In genomic region chr10:119691358-119692083, GRCm38 (mm10) we compare ENCODE assay signal across 9 mouse cellular contexts.
A peak's percentile ranks its signal among the peaks of the same experiment; 100 is the strongest.
DNase-seq lines count a peak whose midpoint lies in the region; ATAC-seq and TF ChIP-seq lines count a peak whose summit lies in the region.
"Had no signal": no experiment of that assay in that cellular context is flagged by ENCODE, and none has a peak within 500 bp of the region (broad histone marks: within the 10 kb centered on the region; RNA-seq: fewer than 3 reads in every experiment).

No protein-coding gene starts in this region.

- TF ChIP-seq CTCF in cortical plate, adult 2 months (IDR thresholded peaks at IDR 0.05; ENCODE audit: extremely low read depth, insufficient read depth, low read length) = no peak
- TF ChIP-seq CTCF in midbrain, postnatal 0 days (IDR thresholded peaks at IDR 0.05) = no peak

- peak; percentile 86 for ATAC-seq in hindbrain, embryonic 11.5 days (ENCODE audit: low FRiP score)
- peak; percentile 60 for ATAC-seq in midbrain, postnatal 0 days (ENCODE audit: low FRiP score)
- ATAC-seq in erythroid progenitor cell, adult 5-6 weeks (replicated peaks; ENCODE audit: low FRiP score, poor library complexity, severe bottlenecking) = no peak
- ATAC-seq in CD4-positive, CD25-positive, alpha-beta regulatory T cell, adult 4 months = no peak

- H3K4me1 ChIP-seq in cortical plate, adult 2 months (ENCODE audit: control insufficient read depth, insufficient read depth, low read length) = no peaks in the 10 kb centered on the region
- H3K4me1 ChIP-seq in hindbrain, embryonic 11.5 days (replicated peaks; ENCODE audit: control insufficient read depth, insufficient read depth, low read length) = peaks cover 6% of the 10 kb centered on the region; the same call in 1 of the 2 replicates
- H3K4me1 ChIP-seq in midbrain, postnatal 0 days (ENCODE audit: insufficient read depth, low read length) = 0 out of 2 replicates have a peak, but pooled peaks cover 11% of the 10 kb centered on the region

- peak overlapping the region; percentile 84 for H3K4me2 ChIP-seq in hindbrain, embryonic 11.5 days (replicated peaks; ENCODE audit: low read depth, low read length)
- H3K4me2 ChIP-seq in midbrain, postnatal 0 days (ENCODE audit: low read depth, low read length, poor library complexity, severe bottlenecking) = peak overlapping the region; percentile 87

- no peak overlapping the region for H3K27ac ChIP-seq in cortical plate, adult 2 months (ENCODE audit: insufficient read depth, low read length)
- H3K27ac ChIP-seq in hindbrain, embryonic 11.5 days (ENCODE audit: low read depth, low read length) = peak overlapping the region; percentile 73
- peak overlapping the region; percentile 21; the same call in 1 of the 2 replicates for H3K27ac ChIP-seq in midbrain, postnatal 0 days (ENCODE audit: low read depth, low read length)

- peak overlapping the region; percentile 44; the same call in 1 of the 2 replicates for H3K9ac ChIP-seq in hindbrain, embryonic 11.5 days (ENCODE audit: low read depth, low read length)
- H3K9ac ChIP-seq in midbrain, postnatal 0 days (replicated peaks; ENCODE audit: low read length, poor library complexity, severe bottlenecking) = peak overlapping the region; percentile 64

- peak; percentile 39 to 56 for DNase-seq in cerebellum, postnatal 14 days
- no peak for DNase-seq in cerebellum, adult 11-12 months
- DNase-seq in hindbrain, embryonic 11.5 days (ENCODE audit: low spot score) = peak; percentile 79
- DNase-seq in layer of hippocampus, postnatal 25 days (ENCODE audit: extremely low spot score in 1 of 2, low spot score in 1 of 2) = peak; percentile 43 to 61
- DNase-seq in midbrain, postnatal 0 days (ENCODE audit: low spot score) = peak; percentile 73

- 0 out of 2 replicates have a peak, but pooled peaks have one; percentile 32 for TF ChIP-seq POLR2A in cortical plate, adult 2 months (IDR thresholded peaks at IDR 0.05; ENCODE audit: extremely low read depth, insufficient read depth, low read length)

- 2% methylated on average over 16 of the region's 16 CpGs for WGBS in hindbrain, embryonic 11.5 days
- WGBS in midbrain, postnatal 0 days = 3% methylated on average over 16 of the region's 16 CpGs

- H3K36me3 ChIP-seq in hindbrain, embryonic 11.5 days (ENCODE audit: control insufficient read depth, insufficient read depth, low read length) = no peaks in the 10 kb centered on the region
- no peaks in the 10 kb centered on the region for H3K36me3 ChIP-seq in midbrain, postnatal 0 days (ENCODE audit: insufficient read depth, low read length)

- H3K27me3 ChIP-seq in hindbrain, embryonic 11.5 days (ENCODE audit: control insufficient read depth, insufficient read depth, low read length) = no peaks in the 10 kb centered on the region
- H3K27me3 ChIP-seq in midbrain, postnatal 0 days (ENCODE audit: insufficient read depth, low read length) = no peaks in the 10 kb centered on the region
- H3K27me3 ChIP-seq: CH12.LX had no signal

- H3K4me3 ChIP-seq in cortical plate, adult 2 months (ENCODE audit: insufficient read depth, low read length) = peak overlapping the region; percentile 29
- H3K4me3 ChIP-seq in hindbrain, embryonic 11.5 days (ENCODE audit: low read depth, low read length) = peak overlapping the region; percentile 42
- H3K4me3 ChIP-seq in midbrain, postnatal 0 days (ENCODE audit: low read depth, low read length) = peak overlapping the region; percentile 41

- H3K9me3 ChIP-seq in hindbrain, embryonic 11.5 days (ENCODE audit: control insufficient read depth, low read length) = no peaks in the 10 kb centered on the region
- H3K9me3 ChIP-seq in midbrain, postnatal 0 days (ENCODE audit: low read length) = no peaks in the 10 kb centered on the region

Comparison
In these comparisons a context has a peak if more than half of its experiments do, and no peak if none do; other contexts are left out.
1. ATAC-seq: peak in hindbrain, embryonic 11.5 days (single experiment) and midbrain, postnatal 0 days (single experiment); none in erythroid progenitor cell, adult 5-6 weeks (single experiment) and CD4-positive, CD25-positive, alpha-beta regulatory T cell, adult 4 months (single experiment).
2. Peak in every context shown above with its lines, with median percentiles within 50 percentile points of each other: H3K4me3 ChIP-seq.